In the genomic region with DNA sequence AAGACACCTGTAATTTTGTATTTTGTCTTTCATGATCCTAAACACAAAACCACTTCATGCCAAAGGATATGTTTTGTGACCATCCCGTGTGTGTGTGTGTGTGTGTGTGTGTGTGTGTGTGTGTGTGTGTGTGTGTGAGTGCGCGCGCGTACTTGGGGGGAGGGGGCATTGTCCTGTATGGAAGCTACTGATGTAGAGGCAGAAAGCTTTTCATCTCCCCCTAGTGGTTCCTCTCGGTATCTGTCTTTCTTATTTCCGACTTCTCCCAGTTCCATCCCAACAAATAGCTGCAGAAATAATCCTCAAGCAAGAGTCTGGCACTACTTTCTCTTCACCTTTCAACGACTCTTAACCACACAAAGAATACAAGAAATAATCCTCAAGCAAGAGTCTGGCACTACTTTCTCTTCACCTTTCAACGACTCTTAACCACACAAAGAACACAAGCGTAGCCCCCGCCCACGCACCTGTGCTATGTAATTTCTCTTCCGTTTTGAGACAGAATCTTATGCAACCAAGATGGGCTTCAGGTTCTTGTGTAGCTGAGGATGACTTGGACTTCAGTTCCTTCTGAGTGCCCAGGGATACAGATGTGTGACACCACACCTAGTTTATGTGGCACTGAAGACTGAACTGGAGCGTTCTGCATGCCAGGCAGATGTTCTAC, we compare ENCODE assay signal across 9 mouse cellular contexts. TPM values are rescaled to one million over a fixed set of nuclear protein-coding genes. Genes with fewer than 3 reads are reported as not detected.
DNase-seq lines count a peak whose midpoint lies in the region; ATAC-seq and TF ChIP-seq lines count a peak whose summit lies in the region.
"Had no signal": no experiment of that assay in that cellular context is flagged by ENCODE, and none has a peak within 500 bp of the region (broad histone marks: within the 10 kb centered on the region; RNA-seq: fewer than 3 reads in every experiment).

No protein-coding gene starts in this region.

- TF ChIP-seq POLR2A in lung, adult 2 months (IDR thresholded peaks at IDR 0.05; ENCODE audit: borderline replicate concordance, extremely low read depth, low read depth, low read length): no peak

- no peak overlapping the region for H3K4me3 ChIP-seq in lung, embryonic 14.5 days (ENCODE audit: low read depth, low read length)
- no peak overlapping the region for H3K4me3 ChIP-seq in lung, adult 2 months (replicated peaks; ENCODE audit: extremely low read depth, low read depth, low read length)
- no peak overlapping the region for H3K4me3 ChIP-seq in heart, postnatal 0 days (ENCODE audit: low read depth, low read length)
- H3K4me3 ChIP-seq in liver, embryonic 13.5 days (replicated peaks): no peak overlapping the region
- H3K4me3 ChIP-seq in intestine, embryonic 16.5 days (ENCODE audit: low read length): no peak overlapping the region

- TF ChIP-seq EP300 in heart, postnatal 0 days (IDR thresholded peaks at IDR 0.05; ENCODE audit: low read depth): no peak

- WGBS in lung, embryonic 14.5 days: 39% methylated on average over 14 of the region's 14 CpGs
- 31% methylated on average over 14 of the region's 14 CpGs for WGBS in lung, adult 2 months
- 43% methylated on average over 14 of the region's 14 CpGs for WGBS in heart, postnatal 0 days
- 37% methylated on average over 14 of the region's 14 CpGs for WGBS in liver, embryonic 13.5 days (ENCODE audit: insufficient replicate concordance)
- 45% methylated on average over 14 of the region's 14 CpGs for WGBS in intestine, embryonic 16.5 days

- H3K9ac ChIP-seq in lung, embryonic 14.5 days: no peak overlapping the region
- H3K9ac ChIP-seq in heart, postnatal 0 days (replicated peaks; ENCODE audit: low read depth, low read length): no peak overlapping the region
- H3K9ac ChIP-seq in liver, embryonic 13.5 days: no peak overlapping the region
- H3K9ac ChIP-seq in intestine, embryonic 16.5 days (ENCODE audit: low read depth, low read length): no peak overlapping the region

- H3K9me3 ChIP-seq in lung, embryonic 14.5 days (ENCODE audit: low read depth, low read length): no peaks in the 10 kb centered on the region
- H3K9me3 ChIP-seq in heart, postnatal 0 days (replicated peaks; ENCODE audit: control insufficient read depth, low read length): no peaks in the 10 kb centered on the region
- 0 out of 2 replicates have a peak, but pooled peaks cover 4% of the 10 kb centered on the region for H3K9me3 ChIP-seq in liver, embryonic 13.5 days (replicated peaks)
- no peaks in the 10 kb centered on the region for H3K9me3 ChIP-seq in intestine, embryonic 16.5 days (ENCODE audit: control insufficient read depth, low read length)

- no peaks in the 10 kb centered on the region for H3K4me1 ChIP-seq in lung, embryonic 14.5 days (ENCODE audit: insufficient read depth)
- H3K4me1 ChIP-seq in lung, adult 2 months (ENCODE audit: control insufficient read depth, insufficient read depth, low read length): no peaks in the 10 kb centered on the region
- no peaks in the 10 kb centered on the region for H3K4me1 ChIP-seq in heart, postnatal 0 days (ENCODE audit: control insufficient read depth, insufficient read depth)
- H3K4me1 ChIP-seq in liver, embryonic 13.5 days (replicated peaks): no peaks in the 10 kb centered on the region
- H3K4me1 ChIP-seq in intestine, embryonic 16.5 days (ENCODE audit: control insufficient read depth, insufficient read depth, low read length): no peaks in the 10 kb centered on the region

- H3K36me3 ChIP-seq in lung, embryonic 14.5 days (ENCODE audit: insufficient read depth): no peaks in the 10 kb centered on the region
- H3K36me3 ChIP-seq in heart, postnatal 0 days (replicated peaks; ENCODE audit: control insufficient read depth, insufficient read depth, low read length): no peaks in the 10 kb centered on the region
- H3K36me3 ChIP-seq in liver, embryonic 13.5 days: no peaks in the 10 kb centered on the region
- no peaks in the 10 kb centered on the region for H3K36me3 ChIP-seq in intestine, embryonic 16.5 days (ENCODE audit: control insufficient read depth, insufficient read depth, low read length)

- peak; percentile 72 for TF ChIP-seq CTCF in lung, embryonic 14.5 days (IDR thresholded peaks at IDR 0.05; ENCODE audit: low read depth)
- TF ChIP-seq CTCF in lung, adult 2 months (IDR thresholded peaks at IDR 0.05; ENCODE audit: insufficient read depth, low read length): no peak
- TF ChIP-seq CTCF in heart, postnatal 0 days (IDR thresholded peaks at IDR 0.05; ENCODE audit: low read depth): peak; percentile 58

- no peak overlapping the region for H3K4me2 ChIP-seq in lung, embryonic 14.5 days
- no peak overlapping the region for H3K4me2 ChIP-seq in heart, postnatal 0 days (ENCODE audit: low read depth, low read length)
- no peak overlapping the region for H3K4me2 ChIP-seq in liver, embryonic 13.5 days
- no peak overlapping the region for H3K4me2 ChIP-seq in intestine, embryonic 16.5 days (ENCODE audit: low read depth, low read length)

- DNase-seq in lung, embryonic 14.5 days: peak; percentile 81
- DNase-seq in lung, adult 2 months: no peak
- peak; percentile 24 for DNase-seq in Muller cell, postnatal 12 days (ENCODE audit: inconsistent ontology term)
- DNase-seq in cerebellum, postnatal 25 days: peak; percentile 49 to 70
- DNase-seq in heart, postnatal 0 days (ENCODE audit: low spot score): peak; percentile 29
- peak; percentile 23 for DNase-seq in liver, embryonic 13.5 days
- peak; percentile 17 for DNase-seq in right cerebral cortex, postnatal 14 days

- no peak overlapping the region for H3K27ac ChIP-seq in lung, embryonic 14.5 days (ENCODE audit: low read depth)
- H3K27ac ChIP-seq in heart, postnatal 0 days (ENCODE audit: low read depth): no peak overlapping the region
- H3K27ac ChIP-seq in liver, embryonic 13.5 days: no peak overlapping the region
- no peak overlapping the region for H3K27ac ChIP-seq in intestine, embryonic 16.5 days (ENCODE audit: low read length)
- H3K27ac ChIP-seq: macrophage had no signal

- no peaks in the 10 kb centered on the region for H3K27me3 ChIP-seq in lung, embryonic 14.5 days (ENCODE audit: insufficient read depth, low read length)
- H3K27me3 ChIP-seq in heart, postnatal 0 days (ENCODE audit: control insufficient read depth, insufficient read depth, low read length): no peaks in the 10 kb centered on the region
- H3K27me3 ChIP-seq in liver, embryonic 13.5 days: peaks cover 6% of the 10 kb centered on the region; the same call in 1 of the 2 replicates
- no peaks in the 10 kb centered on the region for H3K27me3 ChIP-seq in intestine, embryonic 16.5 days (replicated peaks; ENCODE audit: control insufficient read depth, insufficient read depth, low read length)

- ATAC-seq in lung, embryonic 14.5 days (ENCODE audit: insufficient read depth): no peak
- ATAC-seq in heart, postnatal 0 days (ENCODE audit: insufficient read depth, low read depth): no peak
- no peak for ATAC-seq in liver, embryonic 13.5 days (ENCODE audit: low read depth)
- ATAC-seq in intestine, embryonic 16.5 days: no peak

RNA-seq across cellular contexts. Expression of gene Churc1, which starts 12.6 kb away (rescaled TPM):
- polyA plus RNA-seq in lung, embryonic 14.5 days (2014; fragmentation: Nextera tagmentation; extraction: Ambion mirVana): 119 and 137 TPM in 2 replicates
- polyA plus RNA-seq in lung, adult 2 months (2012; rRNA removed): 27.6 and 41.4 TPM in 2 replicates
- total RNA-seq in heart, postnatal 0 days (2014; rRNA removed; ENCODE audit: low replicate concordance): 131 and 172 TPM in 2 replicates
- 307 TPM in 2 replicates for polyA plus RNA-seq in heart, postnatal 0 days (2015; fragmentation: Nextera tagmentation; extraction: Ambion mirVana)
- 91.5 and 100 TPM in 2 replicates for polyA plus RNA-seq in liver, embryonic 13.5 days (2015; fragmentation: Nextera tagmentation; extraction: Ambion mirVana)
- polyA plus RNA-seq in intestine, embryonic 16.5 days (2015; fragmentation: Nextera tagmentation; extraction: Ambion mirVana): 121 and 130 TPM in 2 replicates

RNA-seq across cellular contexts. Expression of gene Fntb, which starts 12.6 kb away (rescaled TPM):
- 43.5 and 48.4 TPM in 2 replicates for polyA plus RNA-seq in lung, embryonic 14.5 days (2014; fragmentation: Nextera tagmentation; extraction: Ambion mirVana)
- polyA plus RNA-seq in lung, adult 2 months (2012; rRNA removed): 21.0 and 29.0 TPM in 2 replicates
- 15.1 and 20.0 TPM in 2 replicates for total RNA-seq in heart, postnatal 0 days (2014; rRNA removed; ENCODE audit: low replicate concordance)
- polyA plus RNA-seq in heart, postnatal 0 days (2015; fragmentation: Nextera tagmentation; extraction: Ambion mirVana): 13.0 and 13.2 TPM in 2 replicates
- 22.2 and 24.9 TPM in 2 replicates for polyA plus RNA-seq in liver, embryonic 13.5 days (2015; fragmentation: Nextera tagmentation; extraction: Ambion mirVana)
- polyA plus RNA-seq in intestine, embryonic 16.5 days (2015; fragmentation: Nextera tagmentation; extraction: Ambion mirVana): 27.9 and 29.5 TPM in 2 replicates

RNA-seq across cellular contexts. Expression of gene Sptb, which starts 42.4 kb away (rescaled TPM):
- polyA plus RNA-seq in lung, embryonic 14.5 days (2014; fragmentation: Nextera tagmentation; extraction: Ambion mirVana): 1.1 and 1.2 TPM in 2 replicates
- polyA plus RNA-seq in lung, adult 2 months (2012; rRNA removed): 1.1 and 3.3 TPM in 2 replicates
- 36.8 and 37.3 TPM in 2 replicates for total RNA-seq in heart, postnatal 0 days (2014; rRNA removed; ENCODE audit: low replicate concordance)
- polyA plus RNA-seq in heart, postnatal 0 days (2015; fragmentation: Nextera tagmentation; extraction: Ambion mirVana): 4.1 and 4.9 TPM in 2 replicates
- 39.7 and 53.3 TPM in 2 replicates for polyA plus RNA-seq in liver, embryonic 13.5 days (2015; fragmentation: Nextera tagmentation; extraction: Ambion mirVana)
- 0.98 and 1.2 TPM in 2 replicates for polyA plus RNA-seq in intestine, embryonic 16.5 days (2015; fragmentation: Nextera tagmentation; extraction: Ambion mirVana)

RNA-seq across cellular contexts. Expression of gene Gpx2, which starts 42.6 kb away (rescaled TPM):
- polyA plus RNA-seq in lung, embryonic 14.5 days (2014; fragmentation: Nextera tagmentation; extraction: Ambion mirVana): 25.8 and 30.8 TPM in 2 replicates
- polyA plus RNA-seq in lung, adult 2 months (2012; rRNA removed): 53.9 and 186 TPM in 2 replicates
- not detected in 2 replicates for total RNA-seq in heart, postnatal 0 days (2014; rRNA removed; ENCODE audit: low replicate concordance)
- 0.49 TPM in 1 of 2 replicates, not detected in the other for polyA plus RNA-seq in heart, postnatal 0 days (2015; fragmentation: Nextera tagmentation; extraction: Ambion mirVana)
- polyA plus RNA-seq in liver, embryonic 13.5 days (2015; fragmentation: Nextera tagmentation; extraction: Ambion mirVana): 0.16 TPM in 1 of 2 replicates, not detected in the other
- 69.0 and 91.0 TPM in 2 replicates for polyA plus RNA-seq in intestine, embryonic 16.5 days (2015; fragmentation: Nextera tagmentation; extraction: Ambion mirVana)
- polyA plus RNA-seq: macrophage had no signal
